Mouse (Mus musculus) midbrain, embryonic 16.5 days (tissue): ENCODE results near the gene Ncapd3. TPM values are rescaled to one million over a fixed set of nuclear protein-coding genes. Genes with fewer than 3 reads are reported as not detected.

ENCODE experiments used
- ATAC-seq: fragments of 200-750 bp; cut with Nextera tagmentation; 2 replicates; pipeline ENCODE4 v1.8.0; 2017; ENCODE audit warnings: moderate TSS enrichment
- H3K27ac ChIP-seq: fragments of 300-500 bp; sonication (generic); 2 replicates; pipeline ENCODE4 v1.5.1; 2014; ENCODE audit warnings: mild to moderate bottlenecking, low read length, mixed read lengths
- H3K27me3 ChIP-seq: fragments of 300-500 bp; sonication (generic); 2 replicates; pipeline ENCODE4 v1.6.1; 2014; ENCODE audit warnings: low read depth, low read length, mixed read lengths; ENCODE audit not compliant: control insufficient read depth, insufficient read depth
- H3K36me3 ChIP-seq: fragments of 300-500 bp; sonication (generic); 2 replicates; pipeline ENCODE4 v1.6.1; 2014; ENCODE audit warnings: mild to moderate bottlenecking, low read length, moderate library complexity, mixed read lengths; ENCODE audit not compliant: control insufficient read depth, insufficient read depth
- H3K4me1 ChIP-seq: fragments of 300-500 bp; sonication (generic); 2 replicates; pipeline ENCODE4 v1.6.1; 2014; ENCODE audit warnings: mild to moderate bottlenecking, low read length, mixed read lengths; ENCODE audit not compliant: control insufficient read depth, insufficient read depth
- H3K4me2 ChIP-seq: fragments of 300-500 bp; sonication (generic); 2 replicates; pipeline ENCODE4 v1.6.1; 2014; ENCODE audit warnings: mild to moderate bottlenecking, low read length, mixed read lengths
- H3K4me3 ChIP-seq: fragments of 300-500 bp; sonication (generic); 2 replicates; pipeline ENCODE4 v1.5.1; 2014; ENCODE audit warnings: low read depth, mild to moderate bottlenecking, low read length, moderate library complexity, mixed read lengths
- H3K9ac ChIP-seq: fragments of 300-500 bp; sonication (generic); 2 replicates; pipeline ENCODE4 v1.6.1; 2014; ENCODE audit warnings: low read depth, low read length, mixed read lengths
- H3K9me3 ChIP-seq: fragments of 300-500 bp; sonication (generic); replicated peaks from 2 replicates; pipeline ENCODE4 v1.6.1; 2014; ENCODE audit warnings: mild to moderate bottlenecking, low read length, mixed read lengths; ENCODE audit not compliant: control insufficient read depth, poor library complexity, severe bottlenecking
- WGBS: fragments of 180-500 bp; shearing (Covaris S2); extraction: QIAGEN DNeasy Blood & Tissue Kit; methylation state at CpG from one replicate; pipeline ENCODE4 v1.1.7; 2014; 5-methylcytosine and 5-hydroxymethylcytosine counted together
- polyA plus RNA-seq: library from polyadenylated mRNA; unstranded; fragments of >200 nt; fragmentation: Nextera tagmentation; extraction: Ambion mirVana; gene quantifications from 2 replicates; pipeline ENCODE4 v1.2.1, GENCODE M21; 2015

Ncapd3 gene
- polyA plus RNA-seq, 1 experiment from 2014 or later, result 14.9 TPM

GRCm38 (mm10) chr9:26998669-26999460 is 31.1 kb upstream of the Ncapd3 start:
- Histone ChIP-seq H3K27ac (peak overlapping the region; percentile 69), H3K4me2 (peak overlapping the region; percentile 82), H3K4me3 (peak overlapping the region; percentile 80), H3K9ac (peak overlapping the region; percentile 79), H3K36me3 (0 out of 2 replicates have a peak, but pooled peaks cover 5% of the 10 kb centered on the region), H3K27me3 (no peaks in the 10 kb centered on the region), H3K9me3 (no peaks in the 10 kb centered on the region), H3K4me1 (peaks cover 17% of the 10 kb centered on the region)
- WGBS, result 4% methylated on average over 29 of the region's 29 CpGs
- peak; percentile 76 for ATAC-seq

- peak within 1 kb of the TSS; percentile 86 for H3K4me2 ChIP-seq
- no peaks in the 10 kb centered on the region for H3K9me3 ChIP-seq
- WGBS, result 1% methylated on average over 35 of the region's 35 CpGs
- ATAC-seq, result peak; percentile 100
- peak within 1 kb of the TSS; percentile 81 for H3K27ac ChIP-seq
- H3K36me3 ChIP-seq, result peaks cover 11% of the 10 kb centered on the region
- peak within 1 kb of the TSS; percentile 80 for H3K4me3 ChIP-seq
- peak within 1 kb of the TSS; percentile 79 for H3K9ac ChIP-seq
- no peaks in the 10 kb centered on the region for H3K27me3 ChIP-seq
- H3K4me1 ChIP-seq, result peaks cover 17% of the 10 kb centered on the region
Observed at GRCm38 (mm10) chr9:26999461-27000395, 30.2 kb upstream of the Ncapd3 start, which contains the start of the genes Acad8 and Thyn1. Gene Acad8, minus strand, starts transcription at chr9:26999566. Gene Thyn1, plus strand, starts transcription at chr9:26999710.

- Histone ChIP-seq H3K36me3 (peaks cover 39% of the 10 kb centered on the region), H3K27me3 (no peaks in the 10 kb centered on the region), H3K4me3 (no peak overlapping the region), H3K27ac (no peak overlapping the region), H3K4me1 (peaks cover 14% of the 10 kb centered on the region), H3K4me2 (no peak overlapping the region), H3K9me3 (no peaks in the 10 kb centered on the region), H3K9ac (no peak overlapping the region)
- no peak for ATAC-seq
- 87% methylated on average over 3 of the region's 3 CpGs for WGBS
Observed at GRCm38 (mm10) chr9:27005231-27005630, 24.7 kb upstream of the Ncapd3 start.

GRCm38 (mm10) chr9:27005933-27006332 is 24.0 kb upstream of the Ncapd3 start:
- whole genome bisulfite sequencing, result 75% methylated on average over 1 of the region's 1 CpGs
- Histone ChIP-seq H3K36me3 (peaks cover 43% of the 10 kb centered on the region), H3K27ac (no peak overlapping the region), H3K27me3 (no peaks in the 10 kb centered on the region), H3K9me3 (no peaks in the 10 kb centered on the region), H3K9ac (no peak overlapping the region), H3K4me2 (no peak overlapping the region), H3K4me3 (no peak overlapping the region), H3K4me1 (peaks cover 7% of the 10 kb centered on the region)
- no peak for ATAC-seq

GRCm38 (mm10) chr9:27006866-27007265 is 23.1 kb upstream of the Ncapd3 start:
- 88% methylated on average over 5 of the region's 5 CpGs for WGBS
- Histone ChIP-seq H3K4me1 (no peaks in the 10 kb centered on the region), H3K27me3 (no peaks in the 10 kb centered on the region), H3K4me3 (no peak overlapping the region), H3K4me2 (no peak overlapping the region), H3K27ac (no peak overlapping the region), H3K9ac (no peak overlapping the region), H3K36me3 (peaks cover 45% of the 10 kb centered on the region), H3K9me3 (no peaks in the 10 kb centered on the region)
- ATAC-seq, result no peak

- H3K27me3 ChIP-seq, result no peaks in the 10 kb centered on the region
- no peak overlapping the region for H3K27ac ChIP-seq
- no peaks in the 10 kb centered on the region for H3K9me3 ChIP-seq
- H3K9ac ChIP-seq, result no peak overlapping the region
- H3K4me3 ChIP-seq, result no peak overlapping the region
- H3K4me2 ChIP-seq, result no peak overlapping the region
- ATAC-seq, result no peak
- WGBS, result 88% methylated on average over 5 of the region's 5 CpGs
- H3K4me1 ChIP-seq, result no peaks in the 10 kb centered on the region
- H3K36me3 ChIP-seq, result peaks cover 49% of the 10 kb centered on the region
Observed at GRCm38 (mm10) chr9:27009231-27009630, 20.7 kb upstream of the Ncapd3 start.

- 86% methylated on average over 4 of the region's 4 CpGs for WGBS
- Histone ChIP-seq H3K4me1 (no peaks in the 10 kb centered on the region), H3K27ac (no peak overlapping the region), H3K4me2 (no peak overlapping the region), H3K9ac (no peak overlapping the region), H3K27me3 (no peaks in the 10 kb centered on the region), H3K36me3 (peaks cover 47% of the 10 kb centered on the region), H3K4me3 (no peak overlapping the region), H3K9me3 (no peaks in the 10 kb centered on the region)
- ATAC-seq, result no peak
Observed at GRCm38 (mm10) chr9:27011572-27011971, 18.4 kb upstream of the Ncapd3 start.

- no peak for ATAC-seq
- Histone ChIP-seq H3K4me3 (no peak overlapping the region), H3K27ac (no peak overlapping the region), H3K9ac (no peak overlapping the region), H3K36me3 (peaks cover 32% of the 10 kb centered on the region), H3K4me2 (no peak overlapping the region), H3K27me3 (no peaks in the 10 kb centered on the region), H3K9me3 (no peaks in the 10 kb centered on the region), H3K4me1 (0 out of 2 replicates have a peak, but pooled peaks cover 6% of the 10 kb centered on the region)
- 97% methylated on average over 10 of the region's 10 CpGs for WGBS
Observed at GRCm38 (mm10) chr9:27018961-27019360, 11.0 kb upstream of the Ncapd3 start.
